Mouse (Mus musculus) thymus, postnatal 4 days (tissue): Measurements from ENCODE around the gene Olfr549.
A peak's percentile ranks its signal among the peaks of the same experiment; 100 is the strongest.

ENCODE experiments used
- DNase-seq: peaks from one replicate; pipeline ENCODE4 v3.0.0; 2021

Olfr549 gene

GRCm38 (mm10) chr7:102549570-102549969 lies at the start of gene Olfr549:
TSS of gene Olfr549 (plus strand) at chr7:102549870.
- DNase-seq, result no peak

- DNase-seq, result no peak
These were observed 47.7 kb upstream of the Olfr549 start for GRCm38 (mm10) chr7:102501986-102502385.

- DNase-seq, result peak; percentile 78
These were observed 42.8 kb upstream of the Olfr549 start for GRCm38 (mm10) chr7:102506848-102507247.

- no peak for DNase-seq
These were observed 41.6 kb upstream of the Olfr549 start for GRCm38 (mm10) chr7:102508066-102508465.

GRCm38 (mm10) chr7:102508666-102509065 lies 41.0 kb upstream of the Olfr549 start:
- no peak for DNase-seq

GRCm38 (mm10) chr7:102509726-102510125 lies 39.9 kb upstream of the Olfr549 start:
- DNase-seq, result no peak

GRCm38 (mm10) chr7:102511927-102512326 lies 37.7 kb upstream of the Olfr549 start:
- no peak for DNase-seq

GRCm38 (mm10) chr7:102512814-102513435 lies 36.7 kb upstream of the Olfr549 start:
- DNase-seq, result peak; percentile 98

GRCm38 (mm10) chr7:102514144-102514543 lies 35.5 kb upstream of the Olfr549 start:
- no peak for DNase-seq

GRCm38 (mm10) chr7:102516261-102517050 lies 33.2 kb upstream of the Olfr549 start:
- no peak for DNase-seq

- no peak for DNase-seq
These were observed 32.7 kb upstream of the Olfr549 start for GRCm38 (mm10) chr7:102517051-102517335.

GRCm38 (mm10) chr7:102529052-102529451 lies 20.6 kb upstream of the Olfr549 start:
- DNase-seq, result no peak

GRCm38 (mm10) chr7:102534449-102534848 lies 15.2 kb upstream of the Olfr549 start, which contains the start of gene Olfr547:
TSS of gene Olfr547 (plus strand) at chr7:102534749.
- no peak for DNase-seq

GRCm38 (mm10) chr7:102540596-102540995 lies 9.1 kb upstream of the Olfr549 start, which contains the start of gene Olfr548-ps1:
TSS of gene Olfr548-ps1 (plus strand) at chr7:102540896.
- no peak for DNase-seq

- no peak for DNase-seq
These were observed 8.4 kb upstream of the Olfr549 start for GRCm38 (mm10) chr7:102541251-102541650.

GRCm38 (mm10) chr7:102553279-102553678 lies 3.6 kb downstream of the Olfr549 start:
- no peak for DNase-seq

GRCm38 (mm10) chr7:102564999-102565997 lies 15.6 kb downstream of the Olfr549 start, which contains the start of gene Trim21:
TSS of gene Trim21 (minus strand) at chr7:102565486.
- DNase-seq, result peak; percentile 84

GRCm38 (mm10) chr7:102566219-102566618 lies 16.5 kb downstream of the Olfr549 start:
- DNase-seq, result no peak

- no peak for DNase-seq
These were observed 21.5 kb downstream of the Olfr549 start, which contains the start of gene Olfr550 for GRCm38 (mm10) chr7:102571142-102571541. TSS of gene Olfr550 (plus strand) at chr7:102571442.

GRCm38 (mm10) chr7:102573174-102573830 lies 23.6 kb downstream of the Olfr549 start:
- DNase-seq, result no peak

- DNase-seq, result no peak
These were observed 26.3 kb downstream of the Olfr549 start for GRCm38 (mm10) chr7:102575998-102576397.

GRCm38 (mm10) chr7:102591786-102592185 lies 42.1 kb downstream of the Olfr549 start, which contains the start of gene Olfr551:
TSS of gene Olfr551 (minus strand) at chr7:102591886.
- DNase-seq, result no peak
